Mouse (Mus musculus): ENCODE measurements around the gene Gm49322. TPM values are rescaled to one million over a fixed set of nuclear protein-coding genes. Genes with fewer than 3 reads are reported as not detected.
A peak's percentile ranks its signal among the peaks of the same experiment; 100 is the strongest.

Gm49322 gene
- total RNA-seq, 2 experiments from 2014 or later, result 0.41 to 0.58 TPM

- DNase-seq, result peak in 1 of 2 experiments; percentile 53
- intact Hi-C loops (cut with DNase I), result loop anchor here (1.0 to 2.0 kb wide), 3 partner anchors 24 to 79 kb away; partner anchors contain the start of genes Adat3, Csnk1g2 and Scamp4
These were observed 26.9 kb upstream of the Gm49322 start for GRCm38 (mm10) chr10:80578911-80579310.

- intact Hi-C loops (cut with DNase I), result no loop called here
- DNase-seq, result no peak
These were observed 22.8 kb upstream of the Gm49322 start for GRCm38 (mm10) chr10:80583047-80583446.

GRCm38 (mm10) chr10:80584045-80584488, 21.8 kb upstream of the Gm49322 start:
- DNase-seq, result peak in 1 of 2 experiments; percentile 34
- intact Hi-C loops (cut with DNase I), result no loop called here

GRCm38 (mm10) chr10:80584642-80585552, 20.9 kb upstream of the Gm49322 start:
- DNase-seq, result no peak
- intact Hi-C loops (cut with DNase I), result no loop called here

- no peak for DNase-seq
These were observed 20.2 kb upstream of the Gm49322 start for GRCm38 (mm10) chr10:80585581-80585980.

GRCm38 (mm10) chr10:80586407-80587304, 19.2 kb upstream of the Gm49322 start:
- intact Hi-C loops (cut with DNase I), result no loop called here
- peak in 1 of 2 experiments; percentile 32 for DNase-seq

More at GRCm38 (mm10) chr10:80585581-80585980, 20.2 kb upstream of the Gm49322 start:
- intact Hi-C loops (cut with DNase I), result no loop called here

GRCm38 (mm10) chr10:80587305-80587657, 18.5 kb upstream of the Gm49322 start:
- intact Hi-C loops (cut with DNase I), result no loop called here
- DNase-seq, result peak; percentile 49 to 50

- intact Hi-C loops (cut with DNase I), result no loop called here
These were observed 16.5 kb upstream of the Gm49322 start for GRCm38 (mm10) chr10:80589127-80589878.

GRCm38 (mm10) chr10:80589879-80590854, 15.7 kb upstream of the Gm49322 start, which contains the start of gene Abhd17a:
TSS of gene Abhd17a (minus strand) at chr10:80590341.
- intact Hi-C loops (cut with DNase I), result no loop called here
- DNase-seq, result peak; percentile 93 to 94

More at GRCm38 (mm10) chr10:80589127-80589878, 16.5 kb upstream of the Gm49322 start:
- DNase-seq, result no peak

- intact Hi-C loops (cut with DNase I), result no loop called here
- DNase-seq, result no peak
These were observed 9.5 kb upstream of the Gm49322 start for GRCm38 (mm10) chr10:80596318-80596717.

- intact Hi-C loops (cut with DNase I), result loop anchor here (2.0 kb wide), 1 partner anchor 24 kb away; no protein-coding TSS in a partner anchor
- peak; percentile 93 to 98 for DNase-seq
These were observed 3.0 kb upstream of the Gm49322 start, which contains the start of the genes Scamp4 and Adat3 for GRCm38 (mm10) chr10:80602698-80603325. TSS of gene Scamp4 (plus strand) at chr10:80602872. TSS of gene Adat3 (plus strand) at chr10:80602880.

GRCm38 (mm10) chr10:80603364-80603763, 2.5 kb upstream of the Gm49322 start:
- intact Hi-C loops (cut with DNase I), result loop anchor here (2.0 kb wide), 1 partner anchor 25 kb away; no protein-coding TSS in a partner anchor
- no peak for DNase-seq

GRCm38 (mm10) chr10:80604001-80604509, 1.8 kb upstream of the Gm49322 start:
- intact Hi-C loops (cut with DNase I), result no loop called here
- no peak for DNase-seq

GRCm38 (mm10) chr10:80604988-80605387, 833 bp upstream of the Gm49322 start:
- intact Hi-C loops (cut with DNase I), result no loop called here
- DNase-seq, result no peak

- intact Hi-C loops (cut with DNase I), result no loop called here
- no peak for DNase-seq
These were observed 485 bp downstream of the Gm49322 start for GRCm38 (mm10) chr10:80606306-80606705.

GRCm38 (mm10) chr10:80606737-80607350, 1.0 kb downstream of the Gm49322 start:
- intact Hi-C loops (cut with DNase I), result no loop called here
- no peak for DNase-seq

- intact Hi-C loops (cut with DNase I), result no loop called here
- DNase-seq, result no peak
These were observed 2.6 kb downstream of the Gm49322 start for GRCm38 (mm10) chr10:80608435-80608834.

Data from heart, postnatal 36 days (tissue).